Mouse (Mus musculus): Measurements from ENCODE around the gene Asphd1.

Gene Asphd1

GRCm38 (mm10) chr7:126897390-126898101 lies 51.8 kb downstream of the Asphd1 start:
- in situ Hi-C loops (cut with MboI, MseI): no loop called here

GRCm38 (mm10) chr7:126896912-126897311 lies 52.5 kb downstream of the Asphd1 start:
- in situ Hi-C loops (cut with MboI, MseI): no loop called here
